Mouse (Mus musculus) embryonic fibroblast, embryonic 13.5 days (primary cell): Measurements from ENCODE around the gene Ubl4b.

ENCODE experiments used
- CTCF ChIP-seq: IDR thresholded peaks from 2 replicates; pipeline ENCODE4 v1.5.1; 2011; ENCODE audit warnings: mild to moderate bottlenecking, control low read depth, low read length, moderate library complexity, borderline replicate concordance; ENCODE audit not compliant: insufficient read depth
- POLR2A ChIP-seq: IDR thresholded peaks from 2 replicates; pipeline ENCODE4 v1.6.1; 2011; ENCODE audit warnings: low read depth, mild to moderate bottlenecking, control low read depth, low read length, moderate library complexity

DNA sequence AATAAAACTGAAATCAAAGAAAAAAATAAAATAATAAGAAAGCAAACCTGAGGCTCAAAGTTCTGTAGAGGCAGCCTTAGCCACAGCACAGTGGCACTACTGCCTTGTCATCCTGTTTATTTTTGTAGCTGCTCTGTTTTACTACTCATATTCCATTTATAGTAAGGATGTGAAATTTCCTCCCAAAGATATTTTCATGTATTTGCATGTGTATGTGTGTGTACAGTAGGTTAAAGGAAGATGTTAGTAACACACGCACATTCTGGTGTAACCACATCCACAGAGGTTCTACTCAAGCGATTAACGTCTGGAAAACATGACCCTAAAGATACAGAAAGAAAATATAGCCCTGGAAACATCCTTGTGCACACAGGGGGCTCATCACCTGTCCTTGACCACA is 21.9 kb upstream of the Ubl4b start:
- TF ChIP-seq CTCF, result no peak
- TF ChIP-seq POLR2A, result no peak
